Mouse (Mus musculus): ENCODE results near the gene Tmem80. TPM values are rescaled to one million over a fixed set of nuclear protein-coding genes. Genes with fewer than 3 reads are reported as not detected.
A peak's percentile ranks its signal among the peaks of the same experiment; 100 is the strongest.

Gene Tmem80
- 64.1 and 64.3 TPM in 2 replicates for polyA plus RNA-seq (2015; fragmentation: Nextera tagmentation; extraction: Ambion mirVana)

DNA sequence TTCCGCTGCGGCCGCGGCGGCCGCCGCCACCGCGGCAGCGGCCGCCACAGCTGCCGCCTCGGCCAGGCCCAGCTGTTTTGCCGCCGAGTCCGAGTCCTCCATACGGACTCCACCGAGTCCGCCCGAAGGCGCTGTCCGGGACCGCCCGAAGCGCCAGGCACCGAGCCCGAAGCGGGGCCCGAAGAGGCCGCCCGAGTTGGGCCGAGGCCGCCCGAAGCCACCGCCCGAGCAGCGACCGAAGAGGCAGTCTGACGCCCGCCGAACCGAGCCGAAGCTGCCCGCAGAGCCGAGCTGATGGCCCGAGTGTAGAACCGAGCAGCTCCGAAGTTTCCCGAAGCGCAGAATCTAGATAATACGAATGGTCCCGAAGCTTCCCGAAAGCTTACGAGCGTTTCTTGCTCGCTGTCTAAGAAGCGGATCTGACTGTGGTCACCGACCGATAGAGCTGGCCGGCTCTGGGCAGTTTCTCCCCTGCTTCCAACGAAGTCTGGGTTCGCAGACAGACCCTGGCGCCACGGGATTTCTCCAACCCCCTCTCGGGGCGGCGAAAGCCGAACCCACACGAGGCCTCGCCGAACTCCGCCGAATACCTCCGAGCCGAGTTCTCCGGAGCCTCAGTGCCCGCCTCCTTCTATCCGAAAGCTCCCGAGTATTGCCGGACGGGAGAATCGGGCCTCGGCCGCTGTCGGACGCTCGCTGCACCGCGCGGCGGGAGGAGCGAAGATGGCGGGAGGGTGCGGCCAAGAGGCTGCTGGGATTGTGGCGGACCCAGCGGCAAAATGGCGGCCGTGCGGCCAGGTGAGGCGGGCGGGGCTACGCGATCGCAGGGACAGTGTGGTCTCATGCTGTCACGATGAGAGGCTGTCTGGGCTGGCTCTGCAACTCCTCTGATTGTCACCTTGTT lies at the start of gene Tmem80, which contains the start of gene Deaf1:
Tmem80 (plus strand) TSS at position 271 of the 904 bp plus-strand sequence.
Deaf1 (minus strand) TSS at position 222 of the 904 bp plus-strand sequence.
- Histone ChIP-seq H3K4me1 (peaks cover 36% of the 10 kb centered on the region), H3K9ac (replicated peaks) (peak within 1 kb of the TSS; percentile 82), H3K36me3 (peaks cover 5% of the 10 kb centered on the region), H3K27ac (replicated peaks) (peak within 1 kb of the TSS; percentile 100), H3K4me2 (replicated peaks) (peak within 1 kb of the TSS; percentile 98), H3K4me3 (peak within 1 kb of the TSS; percentile 52), H3K9me3 (no peaks in the 10 kb centered on the region), H3K27me3 (no peaks in the 10 kb centered on the region)
- under 1% methylated on average over 101 of the region's 105 CpGs for WGBS
- peak; percentile 97 for ATAC-seq (replicated peaks)

DNA sequence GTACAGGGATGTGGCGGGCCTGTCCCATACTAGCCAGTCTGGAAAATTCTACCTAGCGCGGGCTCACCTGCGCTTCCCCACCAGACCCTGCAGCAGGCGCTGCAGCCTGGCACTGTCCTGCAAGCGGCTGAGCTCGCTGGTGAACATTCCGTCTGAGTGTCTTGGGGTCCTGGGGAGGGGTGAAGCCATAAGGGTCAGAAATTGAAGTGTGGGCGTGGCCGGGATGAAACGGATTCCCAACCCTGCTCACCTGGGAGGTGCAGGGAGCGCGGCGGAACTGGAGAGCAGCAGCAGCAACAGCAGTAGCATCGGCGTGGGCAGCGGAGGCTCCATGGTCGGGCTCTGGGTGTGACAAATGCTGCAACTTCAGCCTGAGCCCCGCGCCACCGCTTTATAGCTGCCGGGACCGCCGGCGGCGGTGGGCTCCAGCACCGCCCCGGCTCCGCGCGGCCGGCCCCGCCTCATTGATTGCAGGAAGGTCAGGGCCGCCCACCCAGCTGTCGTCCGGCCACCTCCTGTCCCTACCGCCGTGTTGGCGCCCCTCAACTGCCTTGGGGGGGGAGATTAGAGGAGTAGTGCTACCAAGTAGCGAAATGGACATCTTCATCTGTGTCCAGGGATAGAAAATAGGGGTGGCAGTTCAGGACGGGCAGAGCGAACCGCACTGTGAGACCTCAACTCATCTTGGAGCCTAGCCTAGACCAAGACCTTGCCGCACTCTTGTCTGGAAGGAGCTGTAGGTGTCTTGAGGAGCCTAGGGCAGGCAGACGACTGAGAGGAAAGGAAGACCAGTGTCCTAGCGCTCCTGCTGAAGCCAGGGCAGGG lies 48.6 kb upstream of the Tmem80 start, which contains the start of gene Sct:
Sct (minus strand) TSS at position 368 of the 825 bp plus-strand sequence.
- H3K4me2 ChIP-seq (replicated peaks), result peak within 1 kb of the TSS; percentile 98
- ATAC-seq (replicated peaks), result peak; percentile 72
- WGBS, result 2% methylated on average over 46 of the region's 46 CpGs

DNA sequence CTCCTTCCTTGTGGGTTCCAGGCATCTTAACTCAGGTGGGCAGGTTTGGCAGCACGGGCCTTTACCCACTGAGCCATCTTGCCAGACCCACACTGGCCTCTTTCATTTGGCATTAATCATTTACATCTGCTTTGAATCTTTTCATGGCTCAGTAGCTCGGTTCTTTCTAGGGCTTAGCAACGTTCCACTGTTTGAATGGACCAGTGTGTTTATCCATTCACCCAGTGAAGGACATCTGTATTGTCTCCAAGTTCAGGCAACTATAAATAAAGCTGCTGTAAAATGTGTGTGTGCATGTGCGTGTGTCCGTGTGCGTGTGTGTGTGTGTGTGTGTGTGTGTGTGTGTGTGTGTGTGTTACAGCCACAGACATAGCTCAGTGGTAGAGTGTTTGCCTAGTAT lies 46.1 kb upstream of the Tmem80 start:
- Histone ChIP-seq H3K9ac (replicated peaks) (no peak overlapping the region), H3K4me1 (peaks cover 9% of the 10 kb centered on the region), H3K9me3 (no peaks in the 10 kb centered on the region), H3K4me2 (replicated peaks) (no peak overlapping the region), H3K27me3 (no peaks in the 10 kb centered on the region), H3K27ac (replicated peaks) (no peak overlapping the region), H3K36me3 (no peaks in the 10 kb centered on the region), H3K4me3 (no peak overlapping the region)
- ATAC-seq (replicated peaks), result peak; percentile 27; the same call in 1 of the 2 replicates
- 27% methylated on average over 6 of the region's 6 CpGs for WGBS

More for the DNA sequence above, 48.6 kb upstream of the Tmem80 start, which contains the start of gene Sct:
- H3K9me3 ChIP-seq, result no peaks in the 10 kb centered on the region
- H3K9ac ChIP-seq (replicated peaks), result peak within 1 kb of the TSS; percentile 59
- no peaks in the 10 kb centered on the region for H3K27me3 ChIP-seq
- H3K4me3 ChIP-seq, result peak within 1 kb of the TSS; percentile 47
- H3K36me3 ChIP-seq, result no peaks in the 10 kb centered on the region
- peaks cover 9% of the 10 kb centered on the region for H3K4me1 ChIP-seq
- H3K27ac ChIP-seq (replicated peaks), result no peak within 1 kb of the TSS

DNA sequence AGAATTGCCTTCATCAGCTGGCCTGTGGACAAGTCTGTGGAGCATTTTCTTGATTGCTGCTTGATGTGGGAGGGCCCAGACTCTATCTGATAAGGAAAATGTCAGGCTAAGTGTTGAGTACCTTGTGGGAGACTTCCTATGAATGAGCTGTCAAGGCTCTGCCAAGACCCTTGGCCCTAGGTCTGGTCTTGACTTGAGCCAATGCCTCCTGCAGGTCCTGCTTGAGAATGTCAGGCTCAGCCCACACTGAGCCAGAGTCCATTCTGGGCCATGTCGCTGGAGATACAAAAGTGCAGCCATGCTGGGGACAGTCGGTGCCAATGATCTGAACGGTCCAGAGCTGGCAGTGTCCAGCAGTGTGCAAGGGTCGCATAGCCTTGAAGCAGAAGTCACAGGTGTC lies 44.8 kb upstream of the Tmem80 start:
- no peaks in the 10 kb centered on the region for H3K27me3 ChIP-seq
- WGBS, result 85% methylated on average over 4 of the region's 4 CpGs
- no peak overlapping the region for H3K9ac ChIP-seq (replicated peaks)

DNA sequence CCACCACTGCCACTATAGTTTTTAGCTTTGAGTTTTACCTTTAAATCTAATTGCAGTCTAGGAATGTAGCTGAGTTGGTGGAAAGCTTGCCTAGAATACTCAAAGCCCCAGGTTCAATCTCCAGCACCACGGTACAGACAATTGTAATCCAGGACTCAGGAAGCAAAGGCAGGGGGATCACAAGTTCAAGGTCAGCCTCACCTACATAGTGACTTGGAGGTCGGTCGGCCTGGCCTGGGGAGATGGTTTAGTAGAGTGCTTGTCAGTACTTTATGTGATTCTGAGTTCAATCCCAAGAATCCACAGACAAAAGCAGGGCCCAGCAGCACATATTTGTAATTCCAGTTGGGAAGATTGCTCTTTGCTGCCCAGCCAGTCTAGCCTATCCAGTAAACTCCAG lies 39.5 kb upstream of the Tmem80 start:
- Histone ChIP-seq H3K9me3 (no peaks in the 10 kb centered on the region), H3K36me3 (no peaks in the 10 kb centered on the region), H3K9ac (replicated peaks) (no peak overlapping the region), H3K27ac (replicated peaks) (no peak overlapping the region), H3K4me3 (no peak overlapping the region), H3K27me3 (peaks cover 28% of the 10 kb centered on the region), H3K4me1 (peaks cover 12% of the 10 kb centered on the region; the same call in 1 of the 2 replicates), H3K4me2 (replicated peaks) (no peak overlapping the region)
- WGBS, result 81% methylated on average over 3 of the region's 3 CpGs
- ATAC-seq (replicated peaks), result no peak

More for the DNA sequence above, 44.8 kb upstream of the Tmem80 start:
- Histone ChIP-seq H3K36me3 (no peaks in the 10 kb centered on the region), H3K27ac (replicated peaks) (no peak overlapping the region), H3K4me1 (peaks cover 9% of the 10 kb centered on the region), H3K4me3 (no peak overlapping the region), H3K9me3 (no peaks in the 10 kb centered on the region), H3K4me2 (replicated peaks) (no peak overlapping the region)
- no peak for ATAC-seq (replicated peaks)

DNA sequence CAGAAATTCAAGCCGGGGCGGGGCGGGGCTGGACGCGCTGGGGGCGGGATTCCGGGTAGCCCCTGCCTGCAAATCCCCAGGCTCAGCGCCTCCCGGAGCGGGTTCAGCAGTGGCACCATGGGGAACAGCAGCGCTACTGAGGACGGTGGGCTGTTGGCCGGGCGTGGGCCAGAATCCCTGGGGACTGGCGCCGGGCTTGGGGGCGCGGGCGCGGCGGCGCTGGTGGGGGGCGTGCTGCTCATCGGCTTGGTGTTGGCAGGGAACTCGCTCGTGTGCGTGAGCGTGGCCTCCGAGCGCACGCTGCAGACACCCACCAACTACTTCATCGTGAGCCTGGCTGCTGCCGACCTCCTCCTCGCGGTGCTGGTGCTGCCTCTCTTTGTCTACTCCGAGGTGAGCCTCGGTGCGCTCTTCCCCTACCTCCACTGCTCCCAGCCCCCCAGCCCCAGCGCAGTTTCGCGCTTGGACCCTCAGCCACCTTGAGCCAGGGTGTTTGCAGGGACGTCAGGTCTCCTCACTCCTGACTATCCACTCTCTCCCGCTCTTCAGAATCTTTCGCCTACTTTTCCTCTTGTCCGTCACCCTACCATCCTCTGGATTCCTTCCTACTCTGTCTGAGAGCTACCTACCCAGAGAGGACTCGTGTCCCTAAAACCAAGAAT lies 35.5 kb upstream of the Tmem80 start, which contains the start of gene Drd4:
Drd4 (plus strand) TSS at position 86 of the 662 bp plus-strand sequence.
- peaks cover 56% of the 10 kb centered on the region for H3K27me3 ChIP-seq
- H3K9ac ChIP-seq (replicated peaks), result peak within 1 kb of the TSS; percentile 65
- peaks cover 8% of the 10 kb centered on the region for H3K36me3 ChIP-seq
- no peak within 1 kb of the TSS for H3K27ac ChIP-seq (replicated peaks)
- whole genome bisulfite sequencing, result under 1% methylated on average over 42 of the region's 46 CpGs
- H3K9me3 ChIP-seq, result no peaks in the 10 kb centered on the region
- H3K4me1 ChIP-seq, result peaks cover 25% of the 10 kb centered on the region
- peak within 1 kb of the TSS; percentile 57 for H3K4me3 ChIP-seq
- peak within 1 kb of the TSS; percentile 96 for H3K4me2 ChIP-seq (replicated peaks)
- ATAC-seq (replicated peaks), result peak; percentile 83

DNA sequence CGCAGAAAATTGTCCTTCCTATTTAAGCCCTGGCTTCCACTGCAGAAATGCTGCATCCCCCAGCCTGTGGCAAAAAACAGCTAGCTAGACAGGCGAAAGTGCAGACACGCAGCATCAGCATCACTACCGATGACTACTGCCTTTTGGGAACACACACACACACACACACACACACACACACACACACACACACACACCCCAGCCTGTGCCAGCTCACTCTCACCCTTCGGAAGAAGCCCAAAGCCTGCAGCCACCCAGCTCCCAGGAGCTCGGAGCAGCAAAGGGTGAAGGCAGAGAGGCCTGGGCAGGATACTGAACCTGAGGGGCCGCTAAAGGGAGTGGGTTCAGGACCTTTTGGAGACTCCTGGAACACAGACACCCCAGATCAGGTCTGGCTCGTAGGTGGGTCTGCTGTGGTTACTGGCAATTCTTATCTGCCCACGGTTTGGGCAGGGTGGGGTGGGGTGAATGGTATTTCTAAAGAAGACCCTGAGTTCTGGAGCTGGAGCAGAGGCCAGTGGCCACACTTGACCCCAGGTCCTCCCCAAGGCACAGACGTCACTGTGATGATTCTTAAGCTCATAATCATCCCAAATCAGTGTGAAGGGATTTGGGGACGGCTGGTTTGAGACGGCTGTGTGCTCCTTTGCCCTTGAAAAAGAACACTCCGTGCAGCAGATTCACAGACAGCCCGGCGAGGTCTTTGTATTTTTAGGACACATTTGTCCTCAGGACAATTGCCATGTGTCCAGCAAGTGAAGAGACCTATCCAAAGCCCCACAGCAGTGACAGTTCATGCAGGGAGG lies 34.8 kb upstream of the Tmem80 start:
- Histone ChIP-seq H3K4me1 (peaks cover 25% of the 10 kb centered on the region), H3K4me3 (peak overlapping the region; percentile 57), H3K27me3 (peaks cover 56% of the 10 kb centered on the region), H3K27ac (replicated peaks) (no peak overlapping the region), H3K9ac (replicated peaks) (peak overlapping the region; percentile 65), H3K36me3 (peaks cover 11% of the 10 kb centered on the region), H3K9me3 (no peaks in the 10 kb centered on the region), H3K4me2 (replicated peaks) (peak overlapping the region; percentile 96)
- 36% methylated on average over 15 of the region's 15 CpGs for WGBS
- ATAC-seq (replicated peaks), result peak; percentile 28; the same call in 1 of the 2 replicates

DNA sequence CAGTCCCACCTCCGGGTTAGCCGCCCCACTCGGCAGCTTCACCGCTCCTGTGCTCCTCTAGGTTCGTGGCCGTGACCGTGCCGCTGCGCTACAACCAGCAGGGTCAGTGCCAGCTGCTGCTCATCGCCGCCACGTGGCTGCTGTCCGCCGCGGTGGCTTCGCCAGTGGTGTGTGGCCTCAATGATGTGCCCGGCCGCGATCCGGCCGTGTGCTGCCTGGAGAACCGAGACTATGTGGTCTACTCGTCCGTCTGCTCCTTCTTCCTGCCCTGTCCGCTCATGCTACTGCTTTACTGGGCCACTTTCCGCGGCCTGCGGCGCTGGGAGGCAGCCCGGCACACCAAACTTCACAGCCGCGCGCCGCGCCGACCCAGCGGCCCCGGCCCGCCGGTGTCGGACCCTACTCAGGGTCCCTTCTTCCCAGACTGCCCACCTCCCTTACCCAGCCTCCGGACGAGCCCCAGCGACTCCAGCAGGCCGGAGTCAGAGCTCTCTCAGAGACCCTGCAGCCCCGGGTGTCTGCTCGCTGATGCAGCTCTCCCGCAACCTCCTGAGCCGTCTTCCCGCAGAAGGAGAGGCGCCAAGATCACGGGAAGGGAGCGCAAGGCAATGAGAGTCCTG lies 33.6 kb upstream of the Tmem80 start:
- ATAC-seq (replicated peaks), result no peak
- H3K9me3 ChIP-seq, result no peaks in the 10 kb centered on the region
- peaks cover 11% of the 10 kb centered on the region for H3K36me3 ChIP-seq
- H3K27ac ChIP-seq (replicated peaks), result no peak overlapping the region
- 1% methylated on average over 53 of the region's 53 CpGs for WGBS
- peak overlapping the region; percentile 28; the same call in 1 of the 2 replicates for H3K9ac ChIP-seq (replicated peaks)
- peaks cover 56% of the 10 kb centered on the region for H3K27me3 ChIP-seq
- peak overlapping the region; percentile 60 for H3K4me2 ChIP-seq (replicated peaks)
- H3K4me3 ChIP-seq, result peak overlapping the region; percentile 28
- H3K4me1 ChIP-seq, result peaks cover 25% of the 10 kb centered on the region

DNA sequence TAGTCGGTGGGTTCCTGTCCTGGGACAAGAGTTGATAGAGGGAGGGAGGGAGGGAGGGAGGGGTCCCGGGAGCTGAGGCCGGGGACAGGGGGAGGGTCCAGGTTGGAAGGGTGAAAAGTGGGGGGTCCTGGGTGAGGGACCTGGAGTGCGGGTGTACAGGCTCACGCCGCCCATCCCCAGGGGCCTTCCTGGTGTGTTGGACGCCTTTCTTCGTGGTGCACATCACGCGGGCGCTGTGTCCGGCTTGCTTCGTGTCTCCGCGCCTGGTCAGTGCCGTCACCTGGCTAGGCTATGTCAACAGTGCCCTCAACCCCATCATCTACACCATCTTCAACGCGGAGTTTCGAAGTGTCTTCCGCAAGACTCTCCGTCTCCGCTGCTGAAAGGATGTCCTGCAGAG lies 33.1 kb upstream of the Tmem80 start:
- Histone ChIP-seq H3K9ac (replicated peaks) (no peak overlapping the region), H3K9me3 (no peaks in the 10 kb centered on the region), H3K4me2 (replicated peaks) (peak overlapping the region; percentile 60), H3K27me3 (peaks cover 56% of the 10 kb centered on the region), H3K4me3 (0 out of 2 replicates have a peak overlapping the region, but pooled peaks have one; percentile 4), H3K27ac (replicated peaks) (no peak overlapping the region), H3K36me3 (peaks cover 14% of the 10 kb centered on the region), H3K4me1 (peaks cover 25% of the 10 kb centered on the region)
- WGBS, result 4% methylated on average over 19 of the region's 22 CpGs
- ATAC-seq (replicated peaks), result no peak

DNA sequence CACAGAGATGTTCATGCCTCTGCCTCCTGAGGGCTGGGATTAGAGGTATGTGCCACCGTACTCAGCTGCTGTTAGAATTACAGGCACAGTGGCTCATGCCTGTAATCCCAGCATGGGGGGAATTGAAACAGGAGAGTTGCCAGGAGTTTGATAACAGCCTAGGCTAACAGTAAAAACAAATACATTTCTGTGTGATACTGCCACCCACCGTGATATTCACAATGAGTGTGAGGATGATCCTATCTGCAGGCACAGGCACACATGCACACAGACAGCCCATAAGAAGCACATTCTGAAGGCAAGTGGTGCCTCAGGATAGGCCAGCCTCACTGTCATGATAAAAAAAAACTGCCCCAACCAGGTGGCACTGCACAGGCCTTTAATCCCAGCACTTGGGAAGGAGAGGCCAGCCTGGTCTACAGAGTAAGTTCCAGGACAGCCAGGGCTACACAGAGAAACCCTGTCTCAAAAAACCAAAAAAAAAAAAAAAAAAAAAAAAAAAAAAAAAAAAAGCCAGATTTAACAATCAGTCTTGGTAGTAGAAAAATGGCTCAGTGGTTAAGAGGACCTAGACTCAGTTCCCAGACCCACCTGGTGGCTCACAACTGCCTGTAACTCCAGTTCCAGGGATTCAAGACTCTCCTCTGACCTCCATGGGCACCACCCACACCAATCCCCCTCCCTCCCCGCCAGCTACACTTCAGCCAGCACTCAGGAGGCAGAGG lies 29.5 kb upstream of the Tmem80 start:
- 82% methylated on average over 3 of the region's 3 CpGs for WGBS
- Histone ChIP-seq H3K4me1 (peaks cover 14% of the 10 kb centered on the region), H3K9me3 (no peaks in the 10 kb centered on the region), H3K27me3 (peaks cover 27% of the 10 kb centered on the region), H3K27ac (replicated peaks) (no peak overlapping the region), H3K9ac (replicated peaks) (no peak overlapping the region), H3K4me2 (replicated peaks) (no peak overlapping the region), H3K4me3 (no peak overlapping the region), H3K36me3 (peaks cover 49% of the 10 kb centered on the region)
- ATAC-seq (replicated peaks), result no peak
